Mouse (Mus musculus): ENCODE data around the gene Cyth3. TPM values are rescaled to one million over a fixed set of nuclear protein-coding genes. Genes with fewer than 3 reads are reported as not detected.

The Cyth3 gene
- 10 to 100 TPM; 23.1 to 33.1 (median 27.4) TPM for total RNA-seq (2022)

DNA sequence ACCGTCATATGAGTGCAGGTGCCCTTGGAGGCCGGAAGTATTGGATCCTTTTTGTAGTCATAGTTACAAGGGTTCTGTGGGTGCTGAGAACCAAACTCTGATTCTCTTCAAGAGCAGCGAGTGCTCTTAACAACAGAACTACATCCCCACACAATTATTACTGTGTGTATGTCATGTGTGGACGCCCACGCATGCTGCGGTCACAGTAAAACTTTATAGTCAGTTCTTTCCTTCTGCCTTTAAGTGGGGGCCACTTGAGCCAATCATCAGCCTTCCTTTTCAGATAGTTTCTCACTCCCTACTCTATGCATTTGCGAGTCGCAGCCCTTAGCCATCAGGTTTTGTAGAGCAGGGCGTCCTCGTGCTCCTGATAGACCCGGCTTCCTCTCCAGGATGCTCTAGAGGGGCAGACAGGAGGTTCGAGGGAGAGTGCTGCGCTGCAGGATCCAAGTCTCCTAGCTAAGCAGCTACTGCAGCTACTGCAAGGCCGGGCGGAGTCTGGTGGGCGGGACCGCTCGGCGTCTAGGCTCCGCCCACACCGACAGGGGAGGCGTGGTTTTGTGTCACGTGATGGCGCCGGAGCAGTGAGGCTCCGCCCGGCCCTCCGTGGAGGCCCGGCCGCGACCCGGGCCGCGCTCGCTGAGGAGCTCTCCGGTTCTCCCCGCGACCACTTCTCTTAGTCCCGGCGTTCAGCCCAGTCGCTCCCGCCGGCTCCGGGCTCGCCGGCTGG is at the start of gene Cyth3:
Gene Cyth3, plus strand, starts transcription at position 555 of the 730 bp plus-strand sequence.
- DNase-seq (ENCODE audit: low spot score): peak; percentile 95

GRCm38 (mm10) chr5:143573067-143573466 is 49.2 kb upstream of the Cyth3 start:
- DNase-seq (ENCODE audit: low spot score): no peak

- DNase-seq (ENCODE audit: low spot score): no peak
These were observed 47.7 kb upstream of the Cyth3 start for GRCm38 (mm10) chr5:143574261-143575178.

DNA sequence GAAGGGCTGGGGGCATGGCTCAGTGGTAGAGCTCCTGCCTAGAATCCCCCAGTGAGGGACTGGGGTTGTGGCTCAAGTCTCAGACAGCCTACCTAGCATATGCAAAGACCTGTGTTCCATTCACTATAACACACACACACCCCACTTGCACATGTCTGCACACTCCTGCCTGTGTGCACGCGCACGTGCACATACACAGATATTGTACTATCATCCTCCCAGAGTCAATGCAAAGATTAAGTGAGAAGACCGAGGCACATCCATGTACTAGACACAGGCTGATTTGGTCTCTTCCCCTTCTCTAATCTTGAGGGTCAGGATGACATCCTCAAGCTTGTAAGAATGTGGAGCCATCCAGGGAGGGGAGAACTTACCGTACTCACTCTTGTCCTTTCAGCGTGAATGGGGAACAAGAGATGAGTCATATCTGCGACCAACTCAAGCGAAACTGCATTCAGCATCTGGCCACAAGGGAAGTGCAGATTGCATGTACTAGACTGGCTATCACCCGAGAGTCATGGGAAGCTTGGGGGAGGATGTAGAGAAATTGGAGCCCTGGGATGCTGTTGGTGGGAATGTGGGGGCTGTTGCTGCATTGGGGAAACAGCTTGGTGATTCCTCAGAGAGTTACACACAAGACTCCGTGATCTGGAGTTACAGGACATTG is 42.6 kb upstream of the Cyth3 start:
- DNase-seq (ENCODE audit: low spot score): no peak

DNA sequence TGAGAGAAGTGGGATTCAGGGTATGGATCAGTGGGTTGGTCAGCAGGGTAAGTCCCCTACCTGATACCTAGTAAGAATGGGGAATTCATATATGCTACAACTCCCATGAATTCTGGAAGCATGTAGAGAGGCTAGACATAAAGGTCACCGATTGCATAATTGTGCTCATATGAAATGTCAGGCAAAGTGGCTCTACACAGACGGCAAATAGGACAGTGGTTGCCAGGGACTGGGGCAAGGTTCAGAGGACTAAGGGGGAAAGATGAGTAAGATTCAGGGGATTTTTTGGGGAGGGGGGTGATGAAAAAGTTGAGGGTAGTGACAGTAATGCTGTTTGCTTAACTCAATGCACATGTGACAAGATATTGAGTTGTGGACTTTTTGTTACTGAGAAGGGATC is 41.3 kb upstream of the Cyth3 start:
- DNase-seq (ENCODE audit: low spot score): no peak

DNA sequence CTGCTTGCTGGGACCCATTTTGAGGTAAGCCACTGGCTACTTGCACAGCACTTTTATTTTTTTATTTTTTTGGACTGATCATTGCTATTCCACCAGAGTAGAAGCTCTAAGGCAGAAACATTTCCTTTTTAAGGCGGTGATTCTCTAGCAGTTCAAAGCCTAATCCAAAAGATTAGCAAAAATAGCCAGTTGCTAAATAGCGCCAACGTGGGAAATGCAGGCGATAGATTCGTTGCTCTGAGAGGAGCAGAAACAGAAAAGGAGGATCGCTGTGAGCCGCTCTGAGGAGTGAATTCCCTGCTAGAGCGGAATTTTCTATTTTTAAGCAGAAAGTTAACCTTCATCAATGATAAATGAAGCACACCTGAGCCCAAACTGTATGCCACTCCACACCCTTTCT is 40.4 kb upstream of the Cyth3 start:
- no peak for DNase-seq (ENCODE audit: low spot score)

DNA sequence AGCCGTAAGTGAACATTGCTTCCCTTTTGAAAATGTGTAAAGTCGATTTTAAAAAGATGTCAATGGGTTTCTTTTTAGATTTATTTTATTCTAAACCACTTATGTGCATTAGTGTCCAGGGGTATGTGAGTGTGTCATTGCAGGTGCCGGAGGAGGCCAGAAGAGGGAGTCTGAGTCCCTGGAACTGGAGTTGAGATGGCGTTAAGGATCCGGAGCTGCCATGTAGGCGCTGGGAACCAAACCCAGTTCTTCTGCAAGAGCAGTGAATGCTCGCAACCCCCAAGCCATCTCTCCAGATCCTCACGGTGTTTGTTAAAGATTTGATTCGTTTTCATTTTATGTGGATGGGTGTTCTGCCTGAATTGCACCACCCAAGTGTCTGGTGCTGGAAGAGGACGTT is 39.2 kb upstream of the Cyth3 start:
- DNase-seq (ENCODE audit: low spot score): no peak

DNA sequence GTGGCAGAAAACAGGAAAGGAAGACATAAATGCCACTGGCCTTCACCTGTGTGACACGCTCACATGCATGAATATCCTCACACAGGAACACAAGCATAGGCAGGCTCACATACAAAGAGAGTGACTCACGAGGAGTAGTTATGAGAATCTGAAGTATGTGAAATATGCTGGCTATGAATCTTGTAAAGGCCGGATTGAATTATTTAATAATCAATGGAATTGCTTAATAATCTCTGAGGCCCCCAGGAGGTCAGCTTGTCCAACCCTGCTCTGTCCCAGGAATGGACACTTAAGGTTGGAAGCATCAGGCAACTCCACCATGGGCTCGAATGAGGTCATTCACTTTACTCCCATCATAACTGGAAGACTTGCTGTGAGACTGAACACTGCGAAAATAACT is 37.3 kb upstream of the Cyth3 start:
- DNase-seq (ENCODE audit: low spot score): no peak

GRCm38 (mm10) chr5:143586386-143586785 is 35.9 kb upstream of the Cyth3 start:
- no peak for DNase-seq (ENCODE audit: low spot score)

- no peak for DNase-seq (ENCODE audit: low spot score)
These were observed 33.1 kb upstream of the Cyth3 start for GRCm38 (mm10) chr5:143589108-143589507.

GRCm38 (mm10) chr5:143592926-143593325 is 29.3 kb upstream of the Cyth3 start:
- no peak for DNase-seq (ENCODE audit: low spot score)

GRCm38 (mm10) chr5:143593563-143594146 is 28.6 kb upstream of the Cyth3 start:
- DNase-seq (ENCODE audit: low spot score): no peak

DNA sequence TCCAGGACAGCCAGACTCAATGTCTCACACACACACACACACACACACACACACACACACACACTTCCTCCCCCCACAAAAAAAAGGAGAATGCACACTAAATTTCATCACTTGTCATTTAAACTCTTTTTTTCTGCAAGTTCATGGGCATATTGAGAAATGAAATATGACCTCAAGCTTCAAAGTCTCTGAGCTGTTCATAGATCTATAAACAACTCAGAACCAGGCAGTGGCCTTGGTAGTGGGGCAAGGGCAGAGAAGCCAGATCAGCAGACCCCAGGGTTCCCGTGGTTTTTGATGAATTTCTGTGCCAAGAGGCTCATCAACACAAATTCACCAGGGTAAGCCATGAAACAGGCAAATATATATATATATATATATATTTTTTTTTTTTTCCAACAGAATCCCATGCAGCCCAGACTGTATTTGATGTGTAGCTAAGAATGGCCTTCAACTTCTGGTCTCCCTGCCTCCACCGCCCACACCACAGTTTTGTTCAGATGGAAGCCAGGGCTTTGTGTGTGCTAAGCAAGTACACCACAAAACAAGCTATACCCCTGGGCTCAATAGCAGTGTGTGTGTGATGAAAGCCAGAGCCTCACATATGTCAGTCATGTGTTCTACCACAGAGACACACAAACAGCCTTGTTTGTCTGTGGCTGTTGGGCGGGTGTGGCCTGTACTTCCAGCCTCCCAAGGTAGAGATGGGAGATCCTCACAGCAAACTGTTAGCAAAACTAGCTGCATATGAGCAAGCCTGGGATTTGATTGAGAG is 27.8 kb upstream of the Cyth3 start:
- DNase-seq (ENCODE audit: low spot score): no peak

DNA sequence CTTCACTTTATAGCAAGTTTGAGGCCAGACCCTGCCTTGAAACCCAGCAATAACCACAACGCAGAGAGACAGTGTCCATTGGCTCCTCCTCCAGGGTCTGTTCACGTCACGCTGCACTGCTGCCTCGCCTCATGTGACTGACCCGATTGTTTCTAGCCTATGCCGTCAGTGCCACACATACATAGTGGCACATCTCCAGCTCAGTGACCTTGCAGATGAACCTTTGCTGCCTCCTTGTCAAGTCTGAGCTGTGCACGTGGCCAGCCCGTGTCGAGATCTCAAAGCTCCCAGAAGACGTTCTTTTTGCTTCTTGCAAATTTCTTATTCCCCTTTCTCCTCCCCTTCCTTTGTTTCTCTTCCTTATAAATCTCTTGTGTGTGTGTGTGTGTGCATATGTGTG is 20.2 kb upstream of the Cyth3 start:
- no peak for DNase-seq (ENCODE audit: low spot score)

DNA sequence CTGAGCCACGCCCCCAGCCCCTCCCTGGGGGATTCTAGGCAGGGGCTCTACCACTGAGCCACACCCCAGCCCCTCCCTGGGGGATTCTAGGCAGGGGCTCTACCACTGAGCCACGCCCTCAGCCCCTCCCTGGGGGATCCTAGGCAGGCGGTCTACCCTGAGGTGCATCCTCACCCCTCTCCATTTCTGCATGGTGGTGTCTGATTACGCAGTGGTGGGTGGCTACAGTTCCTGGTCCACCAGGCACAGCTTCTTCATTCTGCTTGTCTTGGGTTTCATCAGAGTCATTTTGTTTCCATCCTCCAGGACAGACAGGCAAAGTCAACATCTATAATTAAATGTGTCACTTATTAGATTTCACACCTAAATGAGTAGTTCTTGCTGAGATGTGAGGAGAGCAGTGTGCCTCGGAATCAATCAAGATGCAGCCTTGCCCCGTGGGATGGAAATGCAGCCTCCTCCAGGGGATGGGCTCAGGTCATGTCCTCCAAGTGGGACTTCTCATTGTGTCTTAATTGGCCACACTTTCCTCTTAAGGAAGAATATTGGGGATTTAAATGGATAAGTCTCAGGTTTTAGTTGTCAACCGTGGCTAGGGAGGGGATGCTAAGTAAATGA is 18.0 kb upstream of the Cyth3 start:
- no peak for DNase-seq (ENCODE audit: low spot score)

DNA sequence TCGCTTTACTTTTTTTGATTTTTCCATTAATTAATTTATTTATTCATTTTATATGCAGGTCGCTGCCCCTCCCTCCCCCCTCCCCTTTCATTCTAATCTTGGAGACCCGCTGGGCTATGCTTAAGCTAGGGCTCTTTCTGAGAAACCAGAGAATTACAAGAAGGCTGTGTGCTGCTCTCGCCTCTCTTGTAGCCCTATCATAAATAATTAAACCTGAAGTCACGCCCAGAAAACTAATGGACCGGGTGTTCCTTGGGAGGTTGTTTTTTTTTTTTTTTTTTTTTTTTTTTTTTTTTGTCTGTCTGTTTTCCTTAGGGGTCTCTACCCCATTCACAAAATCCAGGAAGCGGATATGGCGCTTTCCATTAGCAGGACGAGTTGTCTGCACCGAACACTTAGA is 15.5 kb upstream of the Cyth3 start:
- DNase-seq (ENCODE audit: low spot score): no peak

GRCm38 (mm10) chr5:143608175-143608574 is 14.1 kb upstream of the Cyth3 start:
- DNase-seq (ENCODE audit: low spot score): no peak

- DNase-seq (ENCODE audit: low spot score): no peak
These were observed 10.3 kb upstream of the Cyth3 start for GRCm38 (mm10) chr5:143611954-143612353.

DNA sequence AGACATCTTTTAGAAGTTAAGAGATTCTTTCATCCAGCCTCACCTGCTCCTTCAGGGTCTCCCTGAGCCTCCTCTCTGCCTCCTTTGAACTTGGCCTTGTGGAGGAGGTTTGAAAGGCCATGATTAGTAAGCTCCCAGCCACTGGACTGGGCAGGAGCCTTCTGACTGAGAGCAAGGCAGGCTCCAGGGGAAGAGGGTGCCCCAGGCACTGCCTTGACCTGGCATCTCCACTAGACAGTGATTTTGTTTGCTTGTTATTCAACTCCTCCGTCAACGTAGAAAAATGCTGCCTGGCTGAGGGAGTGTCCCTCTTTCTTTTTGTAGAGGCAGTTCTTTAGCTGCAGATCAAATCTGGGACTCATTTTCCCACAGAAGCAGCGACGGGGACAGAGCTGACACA is 9.0 kb upstream of the Cyth3 start:
- DNase-seq (ENCODE audit: low spot score): no peak

GRCm38 (mm10) chr5:143614519-143614918 is 7.7 kb upstream of the Cyth3 start:
- DNase-seq (ENCODE audit: low spot score): no peak

- DNase-seq (ENCODE audit: low spot score): no peak
These were observed 6.9 kb upstream of the Cyth3 start for GRCm38 (mm10) chr5:143615353-143615752.

Data from heart, adult 8-10 months (tissue).